Mouse (Mus musculus): ENCODE results near the gene Cylc1.

Cylc1 gene

GRCm38 (mm10) chrX:111110118-111110517, at the start of gene Cylc1:
Cylc1 (plus strand) TSS chrX:111110418.
- DNase-seq: no peak

- DNase-seq: no peak
Measured at GRCm38 (mm10) chrX:111078680-111079079, 31.5 kb upstream of the Cylc1 start.

GRCm38 (mm10) chrX:111168040-111168439, 57.8 kb downstream of the Cylc1 start, which contains the start of gene Gm10112:
Gm10112 (plus strand) TSS chrX:111168340.
- DNase-seq: no peak
